Mouse (Mus musculus) ES-E14 (cell line): ENCODE results near the gene Gpr65.

Experiments used
- CHD2 ChIP-seq: IDR thresholded peaks from 2 replicates; pipeline ENCODE4 v1.6.1; 2014; ENCODE audit warnings: mild to moderate bottlenecking, low read depth, low read length, inconsistent platforms
- ZC3H11A ChIP-seq: IDR thresholded peaks from 2 replicates; pipeline ENCODE4 v1.6.1; 2012; ENCODE audit warnings: low read depth, mild to moderate bottlenecking, inconsistent platforms, low read length, borderline replicate concordance

GRCm38 (mm10) chr12:98272433-98272832 is 4.0 kb downstream of the Gpr65 start:
- TF ChIP-seq ZC3H11A: no peak
- TF ChIP-seq CHD2: no peak
